Mouse (Mus musculus): ENCODE data around the gene Gm43720.
"Not testable (repeated sequence)": the region's sequence is repeated elsewhere in the genome, so short reads cannot be mapped to it uniquely, and the experiment has no call there.

Gene Gm43720

DNA sequence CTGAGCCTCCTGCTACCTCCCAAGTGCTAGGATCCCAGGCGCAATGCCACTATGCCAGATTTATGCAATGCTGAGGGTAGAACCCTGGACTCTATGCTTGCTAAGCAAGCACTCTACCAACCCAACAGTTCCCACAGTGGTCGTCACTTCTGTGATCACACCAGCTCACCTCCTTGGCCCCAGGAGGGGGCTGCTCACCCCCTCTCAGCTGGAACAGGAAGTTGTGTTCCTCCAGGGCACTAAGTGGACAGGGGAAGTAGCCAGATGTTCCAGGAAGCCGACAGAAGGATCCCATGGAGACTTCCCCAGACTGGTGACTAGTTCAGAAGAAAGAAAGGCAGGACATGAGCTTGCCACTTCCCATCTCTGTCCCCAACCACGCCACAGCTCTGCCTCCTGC lies 17.8 kb downstream of the Gm43720 start:
- DNase-seq (ENCODE audit: low spot score) = no peak

- DNase-seq (ENCODE audit: low spot score) = no peak
These were observed 18.9 kb downstream of the Gm43720 start for GRCm38 (mm10) chr5:138260834-138261233.

- DNase-seq (ENCODE audit: low spot score) = no peak
These were observed 19.7 kb downstream of the Gm43720 start for GRCm38 (mm10) chr5:138260051-138260450.

DNA sequence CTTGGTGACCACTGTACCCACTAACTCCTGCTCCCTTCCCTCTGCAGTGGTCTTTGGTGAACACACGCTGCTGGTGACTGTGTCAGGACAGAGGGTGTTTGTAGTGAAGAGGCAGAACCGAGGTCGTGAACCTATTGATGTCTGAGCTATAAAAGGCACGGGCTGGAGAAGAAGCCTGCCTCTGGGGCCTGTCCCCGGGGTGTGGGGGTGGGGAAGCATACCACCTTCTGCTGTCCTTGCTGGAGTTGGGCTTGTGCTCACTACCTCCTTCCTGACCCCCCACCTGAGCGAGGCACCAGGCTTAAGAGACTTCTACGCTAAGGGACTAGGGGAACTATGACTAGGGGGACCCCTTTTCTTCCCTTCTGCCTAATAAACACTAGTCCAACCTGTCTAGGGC lies 20.8 kb downstream of the Gm43720 start:
- no peak for DNase-seq (ENCODE audit: low spot score)

DNA sequence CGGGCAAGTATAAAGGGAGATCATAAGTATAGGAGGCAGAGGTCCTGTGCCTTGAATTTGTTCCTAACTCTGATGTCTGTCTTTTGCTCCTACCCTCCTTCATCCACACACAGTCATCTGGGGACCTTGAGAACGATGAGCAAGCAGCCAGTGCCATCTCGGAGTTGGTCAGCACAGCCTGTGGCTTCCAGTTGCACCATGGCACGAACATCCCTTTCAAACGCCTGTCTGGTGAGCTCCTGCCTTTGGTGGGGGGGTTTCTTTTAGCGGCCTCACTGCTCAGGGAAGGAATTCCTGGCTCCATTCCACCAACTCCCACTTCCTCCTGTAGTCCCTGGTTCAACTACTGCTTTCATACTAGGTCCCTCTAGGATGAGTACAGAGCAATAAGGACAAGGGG lies 21.2 kb downstream of the Gm43720 start:
- DNase-seq (ENCODE audit: low spot score) = no peak

DNA sequence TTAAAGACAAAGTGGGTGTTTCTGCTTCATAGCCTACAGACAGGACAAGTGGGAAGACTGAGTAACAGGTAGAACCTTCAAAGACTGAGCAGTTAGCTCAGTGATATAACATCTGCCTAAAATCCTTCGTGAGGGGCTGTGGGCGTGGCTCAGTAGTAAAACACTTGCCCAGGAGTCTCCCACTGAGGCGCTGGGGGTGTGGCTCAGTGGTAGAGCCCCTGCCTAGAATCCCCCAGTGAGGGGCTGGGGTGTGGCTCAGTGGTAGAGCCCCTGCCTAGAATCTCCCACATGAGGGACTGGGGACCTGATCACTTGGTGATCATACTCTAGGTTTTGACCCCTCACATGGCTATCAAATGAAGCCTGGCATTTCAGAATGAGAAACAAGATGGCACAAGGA lies 21.7 kb downstream of the Gm43720 start:
- DNase-seq (ENCODE audit: low spot score) = no peak

DNA sequence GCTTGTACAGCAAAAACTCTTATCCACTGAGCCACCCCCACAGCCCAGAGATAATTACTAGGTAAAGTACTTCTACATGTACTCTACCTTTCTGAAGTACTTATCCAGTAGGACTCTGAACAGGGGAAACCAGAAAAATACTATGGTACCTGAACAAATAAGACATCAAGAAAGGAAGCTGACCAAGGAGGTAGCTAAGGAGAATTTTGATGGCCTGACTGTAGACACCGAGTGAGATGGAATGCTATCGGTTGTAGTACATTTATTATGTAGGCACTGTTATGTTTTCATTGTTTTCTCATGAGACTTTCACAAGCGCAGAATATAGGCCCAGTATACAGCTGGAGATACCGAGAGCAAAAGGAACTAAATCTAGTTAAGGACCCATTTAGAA lies 22.2 kb downstream of the Gm43720 start:
- no peak for DNase-seq (ENCODE audit: low spot score)

DNA sequence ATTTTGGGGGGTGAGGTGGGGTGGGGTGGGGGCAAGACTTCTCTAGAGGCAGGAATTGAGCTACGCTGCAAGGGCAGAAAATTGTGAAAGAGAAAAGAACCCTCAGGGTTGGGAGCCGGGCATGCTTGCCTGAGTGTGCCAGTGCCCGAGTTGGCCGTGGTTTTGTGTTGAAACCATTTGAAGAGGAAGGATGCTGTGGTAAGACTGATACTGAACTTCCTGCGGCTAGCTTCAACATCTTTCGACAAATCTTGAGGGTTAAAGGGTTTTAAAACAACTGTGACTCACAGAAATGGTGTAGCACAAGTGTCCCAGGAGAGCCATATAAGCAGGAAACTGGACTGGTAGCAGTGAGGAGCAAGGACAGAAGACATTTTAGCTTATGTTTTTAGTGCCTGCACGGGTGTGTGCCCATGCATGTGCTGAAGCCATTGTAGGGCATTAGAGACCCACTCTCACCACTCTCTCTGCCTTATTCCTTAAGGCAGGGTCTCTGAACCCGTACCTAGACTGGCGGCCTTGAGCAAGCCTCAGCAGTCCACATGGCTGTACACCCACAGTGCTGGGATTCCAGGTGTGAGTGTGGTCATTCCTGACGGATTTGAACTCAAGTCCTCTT lies 22.7 kb downstream of the Gm43720 start:
- DNase-seq (ENCODE audit: low spot score) = no peak

- no peak for DNase-seq (ENCODE audit: low spot score)
These were observed 23.7 kb downstream of the Gm43720 start for GRCm38 (mm10) chr5:138256094-138256467.

- DNase-seq (ENCODE audit: low spot score) = peak; percentile 94
These were observed 24.2 kb downstream of the Gm43720 start, which contains the start of gene Lamtor4 for GRCm38 (mm10) chr5:138255353-138256093. Gene Lamtor4, plus strand, starts transcription at chr5:138255482.

- no peak for DNase-seq (ENCODE audit: low spot score)
These were observed 26.7 kb downstream of the Gm43720 start for GRCm38 (mm10) chr5:138253061-138253460.

DNA sequence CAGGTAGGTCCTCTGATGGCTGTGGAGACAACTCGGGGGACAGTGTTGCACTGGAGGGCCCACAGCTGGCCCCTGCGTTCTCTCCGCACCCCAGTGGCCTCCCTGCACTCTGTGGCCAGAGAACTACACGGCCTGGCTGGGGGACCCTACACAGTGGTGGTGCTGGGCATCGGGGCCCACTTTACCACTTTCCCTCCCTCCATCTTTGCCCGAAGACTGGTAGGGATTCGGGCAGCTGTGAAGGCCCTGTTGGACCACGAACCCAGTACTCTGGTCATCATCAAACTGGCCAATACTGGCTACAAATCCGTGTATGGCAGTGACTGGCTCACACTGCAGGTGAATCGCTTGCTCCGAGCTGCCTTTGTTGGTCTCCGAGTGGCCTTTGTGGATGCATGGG lies 28.6 kb downstream of the Gm43720 start:
- no peak for DNase-seq (ENCODE audit: low spot score)

GRCm38 (mm10) chr5:138241511-138241910 lies 38.2 kb downstream of the Gm43720 start:
- no peak for DNase-seq (ENCODE audit: low spot score)

GRCm38 (mm10) chr5:138234224-138234623 lies 45.5 kb downstream of the Gm43720 start:
- DNase-seq (ENCODE audit: low spot score) = no peak

DNA sequence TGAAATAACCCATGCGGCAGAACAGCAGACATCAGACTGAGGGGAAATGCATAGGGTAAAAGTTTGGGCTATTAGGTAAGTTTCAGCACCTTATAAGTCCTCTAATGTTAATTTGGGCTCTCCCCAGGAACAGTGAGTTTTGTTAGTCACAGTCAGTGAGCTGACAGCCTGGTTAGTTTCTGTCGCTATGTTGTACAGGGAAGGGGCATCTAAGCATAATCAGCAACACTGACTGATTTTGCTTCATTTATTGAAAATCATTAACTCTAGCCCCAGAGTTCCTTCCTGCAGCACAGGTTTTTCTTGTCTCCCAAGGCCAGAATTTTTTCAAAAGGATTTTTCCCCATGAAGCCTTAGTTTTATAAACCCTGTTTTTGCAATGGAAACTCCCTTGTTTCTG lies 46.0 kb downstream of the Gm43720 start:
- DNase-seq (ENCODE audit: low spot score) = no peak

DNA sequence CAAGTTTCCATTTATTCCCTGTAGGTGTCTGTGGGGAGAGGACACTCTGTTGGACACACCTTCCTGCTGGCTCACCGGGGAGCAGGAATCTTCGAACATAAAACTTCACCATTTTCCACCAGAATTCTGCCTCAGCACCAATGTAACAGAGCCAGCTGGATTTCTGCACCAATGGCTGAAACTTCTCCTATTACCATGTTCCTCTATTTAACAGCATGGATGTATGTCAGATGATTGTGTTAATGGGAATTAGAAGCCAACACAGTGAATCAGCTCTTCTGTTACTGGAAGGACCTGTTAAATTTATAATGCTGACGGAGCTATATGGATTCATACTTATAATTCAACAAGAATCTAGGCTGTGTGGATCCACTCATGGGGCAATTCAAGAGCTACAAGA lies 50.2 kb downstream of the Gm43720 start:
- DNase-seq (ENCODE audit: low spot score) = no peak

DNA sequence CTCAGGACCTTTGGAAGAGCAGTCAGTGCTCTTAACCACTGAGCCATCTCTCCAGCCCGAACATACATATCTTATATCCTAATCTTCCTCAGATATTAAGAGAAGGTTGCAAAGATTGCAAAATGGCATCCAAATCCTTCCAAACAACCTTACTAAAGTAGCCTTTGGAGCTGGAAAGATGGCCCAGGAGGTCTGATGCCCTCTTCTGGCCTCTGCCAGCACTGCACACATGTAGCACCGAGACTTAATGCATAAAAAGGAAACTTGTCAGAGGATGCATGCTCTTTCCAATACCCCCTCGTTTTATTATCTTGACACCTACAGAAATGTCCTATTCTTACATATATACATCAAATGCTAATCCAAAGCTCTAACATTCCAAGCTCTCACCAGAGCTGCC lies 51.7 kb downstream of the Gm43720 start:
- no peak for DNase-seq (ENCODE audit: low spot score)

DNA sequence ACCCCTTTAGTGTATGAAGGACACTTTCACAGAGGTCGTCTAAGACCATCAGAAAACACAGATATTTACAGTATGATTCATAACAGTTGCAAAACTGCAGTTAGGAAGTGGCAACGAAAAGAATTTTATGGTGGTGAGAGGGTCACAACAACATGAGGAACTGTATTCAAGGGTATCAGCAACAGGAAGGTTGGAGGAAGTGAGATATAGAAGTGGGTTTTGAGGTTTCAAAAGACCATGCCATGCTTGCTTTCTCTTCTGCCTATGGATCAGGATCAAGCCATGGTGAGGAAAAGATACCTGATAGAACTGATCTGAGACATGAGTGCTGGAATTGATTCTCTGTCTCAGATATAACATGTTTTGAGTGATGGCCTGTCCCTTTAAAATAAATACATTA lies 52.4 kb downstream of the Gm43720 start:
- no peak for DNase-seq (ENCODE audit: low spot score)

DNA sequence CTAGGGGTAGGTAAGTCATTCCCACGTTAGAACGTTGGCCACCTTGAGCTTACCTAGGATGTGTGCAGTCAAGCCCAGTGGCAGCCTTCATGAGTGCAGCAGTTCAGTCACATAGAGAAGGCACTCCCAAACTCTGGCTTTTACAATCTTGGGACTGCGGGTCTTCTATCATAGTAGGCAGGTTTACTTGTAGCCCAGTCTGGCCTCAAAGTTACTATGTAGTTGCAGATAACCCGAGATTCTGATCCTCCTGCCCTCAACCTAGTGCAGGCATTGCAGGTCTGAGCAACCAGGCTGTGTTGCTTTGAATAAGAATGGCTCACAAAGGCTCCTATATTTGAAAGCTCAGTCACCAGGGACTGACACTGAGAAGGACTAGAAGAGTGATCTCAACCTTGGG lies 53.3 kb downstream of the Gm43720 start:
- no peak for DNase-seq (ENCODE audit: low spot score)

DNA sequence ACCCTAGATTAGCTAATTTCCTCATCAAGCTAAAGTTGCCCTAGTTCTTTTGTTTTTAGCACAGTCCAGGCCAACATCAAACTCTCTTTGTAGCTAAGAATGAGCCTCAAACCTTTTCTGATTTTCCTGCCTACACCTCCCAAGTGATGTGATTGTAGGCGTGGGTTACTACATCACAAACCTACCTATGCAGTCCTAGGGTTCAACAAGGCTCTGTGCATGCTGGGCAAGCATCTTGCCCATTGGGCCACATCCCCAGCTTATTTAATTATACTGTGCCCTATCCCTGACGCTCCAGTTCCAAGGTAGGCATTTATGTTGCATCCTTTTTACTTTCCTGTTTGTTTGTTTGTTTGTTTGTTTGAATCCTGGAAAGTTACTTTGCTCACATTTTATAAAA lies 54.1 kb downstream of the Gm43720 start, which contains the start of gene Nxpe5:
TSS of gene Nxpe5 (plus strand) at position 199 of the 400 bp plus-strand sequence.
- DNase-seq (ENCODE audit: low spot score) = no peak

GRCm38 (mm10) chr5:138223287-138223686 lies 56.5 kb downstream of the Gm43720 start:
- DNase-seq (ENCODE audit: low spot score) = no peak

GRCm38 (mm10) chr5:138222111-138222510 lies 57.6 kb downstream of the Gm43720 start:
- DNase-seq (ENCODE audit: low spot score) = peak; percentile 55

GRCm38 (mm10) chr5:138219864-138220263 lies 59.9 kb downstream of the Gm43720 start:
- no peak for DNase-seq (ENCODE audit: low spot score)

GRCm38 (mm10) chr5:138216632-138217031 lies 63.1 kb downstream of the Gm43720 start:
- not testable (repeated sequence) for DNase-seq (ENCODE audit: low spot score)
